Mouse (Mus musculus) natural killer cell, adult 2 months (primary cell): Measurements from ENCODE around the gene Lman1l.

ENCODE experiments used
- DNase-seq, 2 experiments: peaks; one replicate each; pipeline ENCODE4 v3.0.0; 2022; ENCODE audit warnings: low spot score in 2 of 2

The Lman1l gene

GRCm38 (mm10) chr9:57644944-57645893 is 24.6 kb upstream of the Lman1l start:
- peak; percentile 91 to 93 for DNase-seq

GRCm38 (mm10) chr9:57644442-57644943 is 23.9 kb upstream of the Lman1l start:
- no peak for DNase-seq

DNA sequence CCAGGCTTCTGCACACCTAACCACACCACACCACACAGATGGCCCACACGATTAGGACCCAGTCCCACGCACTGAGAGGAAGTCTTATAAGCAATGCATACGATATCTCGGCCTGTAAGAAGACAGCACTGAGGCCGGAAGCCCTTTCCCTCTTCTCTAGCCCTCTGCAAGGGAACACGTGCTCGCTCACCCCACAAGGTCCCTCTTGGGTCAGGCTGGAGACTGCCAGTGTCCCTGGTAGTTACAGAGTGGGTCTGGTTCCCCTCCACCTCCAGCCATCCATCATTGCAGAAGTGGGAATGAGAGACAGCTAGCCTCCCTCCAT is 23.2 kb upstream of the Lman1l start:
- DNase-seq, result peak; percentile 44 to 50

DNA sequence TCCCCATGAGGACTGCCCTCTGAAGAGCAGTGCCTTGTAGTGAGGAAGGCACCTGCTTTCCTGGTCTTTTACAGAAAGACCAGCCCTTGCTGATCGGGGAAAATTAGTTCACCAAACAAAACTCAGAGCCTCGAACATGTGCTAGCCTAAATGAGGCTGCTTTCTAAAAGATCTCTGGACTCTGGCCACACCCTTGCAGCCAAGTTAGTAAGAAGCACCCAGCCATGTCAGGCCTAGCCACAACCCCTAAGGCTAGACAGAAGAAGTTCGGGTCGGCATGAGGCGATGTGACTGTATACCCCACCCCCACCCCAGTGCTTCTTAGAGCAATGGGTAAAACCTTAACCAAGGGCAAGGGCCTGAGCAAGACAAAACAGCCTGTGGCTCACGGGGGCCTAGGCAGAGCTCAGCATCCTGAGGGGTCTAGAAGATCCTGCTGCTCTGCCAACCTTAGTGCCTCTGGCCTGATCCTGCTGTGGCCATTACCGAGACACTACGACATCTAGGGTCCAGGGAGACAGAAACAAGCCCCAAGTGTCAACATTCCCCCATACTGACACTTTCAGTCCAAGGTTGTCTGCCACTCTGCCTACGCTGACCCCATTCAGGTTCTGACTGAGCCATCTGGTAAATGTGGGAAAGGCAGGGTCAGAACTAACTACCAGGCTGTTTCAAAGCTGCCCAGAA is 22.7 kb upstream of the Lman1l start:
- no peak for DNase-seq

- peak in 1 of 2 experiments; percentile 39 for DNase-seq
Measured at GRCm38 (mm10) chr9:57641775-57642550, 21.4 kb upstream of the Lman1l start.

DNA sequence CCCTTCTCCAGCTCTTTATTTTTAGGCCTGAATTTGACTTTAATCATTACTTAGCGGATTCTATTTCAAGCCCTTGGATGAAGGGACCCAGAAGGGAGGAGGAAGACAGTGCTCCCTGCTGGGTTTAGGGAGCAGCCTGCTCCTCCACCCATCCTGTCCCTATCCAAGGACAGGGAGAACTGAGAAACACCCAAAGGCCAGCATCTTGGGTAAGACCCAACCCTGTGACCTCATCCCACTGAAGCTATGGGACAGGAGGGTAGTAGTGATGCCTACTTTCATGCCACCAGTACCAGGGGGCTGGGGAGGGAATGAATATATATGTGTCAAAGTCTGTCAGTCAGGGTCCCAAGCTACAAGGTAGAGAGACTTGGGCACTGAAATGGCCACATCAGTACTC is 20.4 kb upstream of the Lman1l start:
- no peak for DNase-seq

DNA sequence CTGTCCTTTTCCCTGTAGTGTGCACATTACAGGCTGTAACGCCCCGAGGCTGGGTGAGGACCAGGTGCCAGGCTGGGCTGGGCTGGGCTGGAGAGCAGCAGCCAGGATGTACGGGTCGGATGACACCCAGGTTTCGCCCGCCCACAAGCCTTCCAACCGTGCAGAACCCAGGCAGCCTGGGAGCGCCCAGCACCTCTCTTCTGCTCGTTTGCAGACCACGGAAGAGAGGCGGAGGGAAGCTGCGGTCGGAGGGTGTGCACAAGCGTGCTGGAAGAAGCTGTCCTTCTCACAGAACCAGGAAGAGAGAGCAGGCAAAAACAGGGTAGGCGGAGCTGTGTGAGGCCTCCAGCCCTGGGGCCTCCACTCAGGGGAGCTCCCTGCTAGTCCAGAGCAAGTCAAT is 19.8 kb upstream of the Lman1l start:
- peak; percentile 86 to 93 for DNase-seq

DNA sequence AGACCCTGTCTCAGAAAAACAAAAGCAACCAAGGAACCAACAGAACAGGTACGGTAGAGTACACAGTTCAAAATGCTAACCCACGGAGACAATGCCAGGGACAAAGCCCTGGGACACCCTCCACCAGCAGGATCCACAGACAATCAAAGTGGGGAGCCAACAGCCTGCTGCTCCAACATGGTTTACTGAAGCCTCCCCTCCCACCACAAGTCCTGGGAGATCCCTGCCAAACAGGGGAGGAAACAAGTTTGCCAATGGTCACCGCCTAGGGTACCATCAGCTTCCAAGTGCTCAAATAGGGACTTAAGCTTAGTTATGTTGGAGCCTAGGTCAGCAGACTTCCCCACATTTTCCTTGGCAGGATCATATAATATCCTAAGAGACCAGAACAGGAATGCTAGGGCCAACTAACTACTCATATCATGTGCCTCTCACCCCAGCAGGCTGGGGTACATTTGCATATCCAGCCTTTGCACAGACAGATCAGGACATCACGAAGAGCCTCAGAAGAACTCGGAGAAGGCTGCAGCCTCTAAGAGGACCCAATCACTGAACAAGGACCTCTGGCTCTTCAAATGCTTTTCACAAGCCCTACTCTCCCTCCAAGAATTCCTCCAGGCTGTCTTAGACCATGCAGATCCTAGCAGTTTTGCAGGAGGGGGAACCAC is 19.2 kb upstream of the Lman1l start:
- DNase-seq, result no peak

DNA sequence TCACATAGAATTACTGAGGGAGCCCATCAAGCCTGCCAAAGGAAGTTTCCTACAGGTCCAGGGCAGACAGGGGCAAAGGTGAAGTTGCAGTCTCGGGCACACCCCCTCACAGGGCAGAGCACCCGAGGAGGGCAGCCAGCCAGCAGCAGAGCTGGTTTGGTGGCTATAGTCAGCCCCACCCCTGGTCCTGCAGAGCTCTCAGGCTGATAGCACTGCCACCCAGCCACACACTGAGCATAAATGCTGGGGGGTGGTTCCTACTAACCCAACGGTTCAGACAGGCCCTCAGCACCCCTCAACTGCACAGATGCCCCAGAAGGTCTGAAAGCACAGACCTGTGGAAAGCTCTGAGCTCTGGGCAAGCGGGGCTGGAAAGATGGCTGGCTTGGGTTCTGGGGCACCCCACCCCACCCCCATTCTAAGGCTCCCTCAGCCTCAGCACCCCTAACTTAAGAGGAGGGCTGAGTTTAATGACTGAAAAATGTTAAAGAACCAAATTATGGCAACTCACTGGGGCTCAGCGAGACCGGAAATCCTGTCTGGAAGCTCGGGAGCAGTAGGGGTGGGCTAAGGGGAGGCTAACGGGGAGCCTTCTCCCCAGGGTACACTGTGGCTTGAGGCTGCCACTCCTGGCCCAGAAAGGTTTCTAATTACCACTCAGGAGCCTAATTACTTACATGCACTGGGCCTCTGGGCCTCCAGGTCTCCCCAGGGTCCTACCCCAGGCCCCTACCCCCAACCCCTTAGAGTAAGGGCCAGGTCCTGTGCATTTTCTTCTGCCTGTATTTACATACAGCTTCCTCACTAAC is 18.3 kb upstream of the Lman1l start:
- peak; percentile 38 to 62 for DNase-seq

GRCm38 (mm10) chr9:57637741-57638322 is 17.3 kb upstream of the Lman1l start:
- DNase-seq, result peak; percentile 61 to 80

- no peak for DNase-seq
Measured at GRCm38 (mm10) chr9:57637272-57637671, 16.7 kb upstream of the Lman1l start.

- DNase-seq, result peak; percentile 42 to 62
Measured at GRCm38 (mm10) chr9:57633481-57634024, 13.0 kb upstream of the Lman1l start.

- DNase-seq, result peak; percentile 68 to 83
Measured at GRCm38 (mm10) chr9:57629118-57629874, 8.7 kb upstream of the Lman1l start.

- no peak for DNase-seq
Measured at GRCm38 (mm10) chr9:57628717-57629116, 8.1 kb upstream of the Lman1l start.

DNA sequence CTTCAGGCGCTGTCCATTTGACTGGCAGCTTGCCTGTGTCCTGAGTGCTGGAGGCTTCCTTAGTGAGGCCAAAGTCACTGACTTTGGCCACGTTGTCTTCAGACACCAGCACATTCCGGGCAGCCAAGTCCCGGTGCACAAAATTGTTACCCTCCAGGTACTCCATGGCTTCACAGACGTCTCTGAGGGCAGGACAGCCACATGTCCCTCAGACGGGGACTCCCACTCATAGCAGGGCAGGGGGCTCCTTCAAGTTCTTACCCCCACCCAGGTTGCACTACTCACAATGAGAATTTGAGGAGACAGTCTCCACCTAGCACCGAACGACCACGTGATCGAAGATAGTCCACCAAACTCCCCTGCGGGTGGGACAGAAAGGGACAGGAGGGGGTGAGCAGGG is 7.3 kb upstream of the Lman1l start:
- DNase-seq, result no peak

- no peak for DNase-seq
Measured at GRCm38 (mm10) chr9:57627191-57627590, 6.6 kb upstream of the Lman1l start.

GRCm38 (mm10) chr9:57625674-57626500 is 5.3 kb upstream of the Lman1l start:
- DNase-seq, result no peak

GRCm38 (mm10) chr9:57624295-57624694 is 3.7 kb upstream of the Lman1l start:
- DNase-seq, result no peak
